Mouse (Mus musculus) midbrain, embryonic 15.5 days (tissue): Measurements from ENCODE around the gene Zbtb7b. TPM values are rescaled to one million over a fixed set of nuclear protein-coding genes. Genes with fewer than 3 reads are reported as not detected.

ENCODE experiments used
- ATAC-seq: fragments of 200-750 bp; cut with Nextera tagmentation; replicated peaks from 2 replicates; pipeline ENCODE4 v1.8.0; 2017; ENCODE audit warnings: moderate TSS enrichment
- H3K27ac ChIP-seq: fragments of 300-500 bp; sonication (generic); 2 replicates; pipeline ENCODE4 v1.5.1; 2015; ENCODE audit warnings: mild to moderate bottlenecking, inconsistent platforms
- H3K27me3 ChIP-seq: fragments of 300-500 bp; sonication (generic); replicated peaks from 2 replicates; pipeline ENCODE4 v1.6.1; 2015; ENCODE audit warnings: inconsistent platforms
- H3K36me3 ChIP-seq: fragments of 300-500 bp; sonication (generic); replicated peaks from 2 replicates; pipeline ENCODE4 v1.6.1; 2015; ENCODE audit warnings: inconsistent platforms
- H3K4me1 ChIP-seq: fragments of 300-500 bp; sonication (generic); 2 replicates; pipeline ENCODE4 v1.6.1; 2015; ENCODE audit warnings: inconsistent platforms
- H3K4me2 ChIP-seq: fragments of 300-500 bp; sonication (generic); 2 replicates; pipeline ENCODE4 v1.6.1; 2015; ENCODE audit warnings: inconsistent platforms, mild to moderate bottlenecking, moderate library complexity
- H3K4me3 ChIP-seq: fragments of 300-500 bp; sonication (generic); 2 replicates; pipeline ENCODE4 v1.5.1; 2015; ENCODE audit warnings: mild to moderate bottlenecking, inconsistent platforms
- H3K9ac ChIP-seq: fragments of 300-500 bp; sonication (generic); 2 replicates; pipeline ENCODE4 v1.6.1; 2015; ENCODE audit warnings: mild to moderate bottlenecking, inconsistent platforms
- H3K9me3 ChIP-seq: fragments of 300-500 bp; sonication (generic); 2 replicates; pipeline ENCODE4 v1.6.1; 2016; ENCODE audit warnings: inconsistent platforms
- WGBS: fragments of 180-500 bp; shearing (Covaris S2); methylation state at CpG from one replicate; pipeline ENCODE4 v1.1.7; 2015; ENCODE audit warnings: mixed read lengths; 5-methylcytosine and 5-hydroxymethylcytosine counted together
- polyA plus RNA-seq: library from polyadenylated mRNA; unstranded; fragments of >200 nt; fragmentation: Nextera tagmentation; extraction: Ambion mirVana; gene quantifications from 2 replicates; pipeline ENCODE4 v1.2.1, GENCODE M21; 2015

The Zbtb7b gene
- polyA plus RNA-seq, 1 experiment from 2014 or later: 0.59 TPM

- Histone ChIP-seq H3K27ac (no peak overlapping the region), H3K4me2 (no peak overlapping the region), H3K27me3 (no peaks in the 10 kb centered on the region), H3K4me3 (no peak overlapping the region), H3K36me3 (no peaks in the 10 kb centered on the region), H3K4me1 (peaks cover 7% of the 10 kb centered on the region), H3K9me3 (no peaks in the 10 kb centered on the region), H3K9ac (no peak overlapping the region)
- 46% methylated on average over 5 of the region's 5 CpGs for WGBS
- ATAC-seq: no peak
These were observed 20.9 kb downstream of the Zbtb7b start for GRCm38 (mm10) chr3:89373581-89374231.

GRCm38 (mm10) chr3:89367338-89367737 is 27.2 kb downstream of the Zbtb7b start:
- no peaks in the 10 kb centered on the region for H3K36me3 ChIP-seq
- 71% methylated on average over 11 of the region's 11 CpGs for WGBS
- no peaks in the 10 kb centered on the region for H3K27me3 ChIP-seq
- H3K4me1 ChIP-seq: no peaks in the 10 kb centered on the region
- no peak overlapping the region for H3K4me2 ChIP-seq
- H3K4me3 ChIP-seq: no peak overlapping the region
- no peaks in the 10 kb centered on the region for H3K9me3 ChIP-seq
- ATAC-seq: no peak
- no peak overlapping the region for H3K27ac ChIP-seq
- no peak overlapping the region for H3K9ac ChIP-seq

GRCm38 (mm10) chr3:89365486-89366414 is 28.8 kb downstream of the Zbtb7b start:
- Histone ChIP-seq H3K4me1 (no peaks in the 10 kb centered on the region), H3K9ac (no peak overlapping the region), H3K27ac (no peak overlapping the region), H3K4me2 (no peak overlapping the region), H3K9me3 (no peaks in the 10 kb centered on the region), H3K36me3 (no peaks in the 10 kb centered on the region), H3K27me3 (no peaks in the 10 kb centered on the region), H3K4me3 (no peak overlapping the region)
- WGBS: 76% methylated on average over 20 of the region's 20 CpGs
- no peak for ATAC-seq

GRCm38 (mm10) chr3:89365153-89365485 is 29.5 kb downstream of the Zbtb7b start, which contains the start of gene Dcst1:
Gene Dcst1 (minus strand): TSS chr3:89365253.
- no peak for ATAC-seq
- H3K27ac ChIP-seq: no peak within 1 kb of the TSS
- no peak within 1 kb of the TSS for H3K4me3 ChIP-seq
- no peaks in the 10 kb centered on the region for H3K9me3 ChIP-seq
- H3K4me2 ChIP-seq: no peak within 1 kb of the TSS
- H3K36me3 ChIP-seq: no peaks in the 10 kb centered on the region
- H3K9ac ChIP-seq: no peak within 1 kb of the TSS
- 82% methylated on average over 11 of the region's 11 CpGs for WGBS
- no peaks in the 10 kb centered on the region for H3K4me1 ChIP-seq
- no peaks in the 10 kb centered on the region for H3K27me3 ChIP-seq

- Histone ChIP-seq H3K9me3 (no peaks in the 10 kb centered on the region), H3K4me2 (no peak overlapping the region), H3K27ac (no peak overlapping the region), H3K4me1 (no peaks in the 10 kb centered on the region), H3K27me3 (no peaks in the 10 kb centered on the region), H3K9ac (no peak overlapping the region), H3K36me3 (no peaks in the 10 kb centered on the region), H3K4me3 (no peak overlapping the region)
- no peak for ATAC-seq
- 40% methylated on average over 8 of the region's 8 CpGs for WGBS
These were observed 29.9 kb downstream of the Zbtb7b start for GRCm38 (mm10) chr3:89364631-89365030.

GRCm38 (mm10) chr3:89361675-89362074 is 32.9 kb downstream of the Zbtb7b start, which contains the start of gene Dcst2:
Gene Dcst2 (plus strand): TSS chr3:89361975.
- no peak for ATAC-seq
- no peak within 1 kb of the TSS for H3K27ac ChIP-seq
- H3K9ac ChIP-seq: no peak within 1 kb of the TSS
- H3K9me3 ChIP-seq: no peaks in the 10 kb centered on the region
- WGBS: 83% methylated on average over 7 of the region's 7 CpGs
- H3K4me2 ChIP-seq: no peak within 1 kb of the TSS
- no peaks in the 10 kb centered on the region for H3K36me3 ChIP-seq
- no peak within 1 kb of the TSS for H3K4me3 ChIP-seq
- H3K27me3 ChIP-seq: no peaks in the 10 kb centered on the region
- H3K4me1 ChIP-seq: no peaks in the 10 kb centered on the region

GRCm38 (mm10) chr3:89360237-89360636 is 34.3 kb downstream of the Zbtb7b start:
- Histone ChIP-seq H3K4me1 (no peaks in the 10 kb centered on the region), H3K27me3 (no peaks in the 10 kb centered on the region), H3K36me3 (no peaks in the 10 kb centered on the region), H3K4me2 (no peak overlapping the region), H3K4me3 (no peak overlapping the region), H3K27ac (no peak overlapping the region), H3K9ac (no peak overlapping the region), H3K9me3 (no peaks in the 10 kb centered on the region)
- ATAC-seq: no peak
- 68% methylated on average over 3 of the region's 3 CpGs for WGBS

- 64% methylated on average over 6 of the region's 6 CpGs for WGBS
- Histone ChIP-seq H3K4me2 (no peak overlapping the region), H3K9ac (no peak overlapping the region), H3K4me3 (no peak overlapping the region), H3K27ac (no peak overlapping the region), H3K36me3 (no peaks in the 10 kb centered on the region), H3K9me3 (no peaks in the 10 kb centered on the region), H3K27me3 (no peaks in the 10 kb centered on the region), H3K4me1 (0 out of 2 replicates have a peak, but pooled peaks cover 3% of the 10 kb centered on the region)
- no peak for ATAC-seq
These were observed 34.9 kb downstream of the Zbtb7b start for GRCm38 (mm10) chr3:89359630-89360029.

GRCm38 (mm10) chr3:89356029-89356428 is 38.5 kb downstream of the Zbtb7b start:
- no peak for ATAC-seq
- WGBS: 69% methylated on average over 9 of the region's 9 CpGs
- Histone ChIP-seq H3K36me3 (no peaks in the 10 kb centered on the region), H3K27ac (no peak overlapping the region), H3K4me1 (0 out of 2 replicates have a peak, but pooled peaks cover 3% of the 10 kb centered on the region), H3K4me2 (no peak overlapping the region), H3K9me3 (no peaks in the 10 kb centered on the region), H3K9ac (no peak overlapping the region), H3K4me3 (no peak overlapping the region), H3K27me3 (no peaks in the 10 kb centered on the region)

GRCm38 (mm10) chr3:89355512-89355902 is 39.1 kb downstream of the Zbtb7b start:
- Histone ChIP-seq H3K36me3 (no peaks in the 10 kb centered on the region), H3K9me3 (no peaks in the 10 kb centered on the region), H3K27me3 (no peaks in the 10 kb centered on the region), H3K4me2 (no peak overlapping the region), H3K27ac (no peak overlapping the region), H3K9ac (no peak overlapping the region), H3K4me3 (no peak overlapping the region), H3K4me1 (peaks cover 7% of the 10 kb centered on the region)
- WGBS: 80% methylated on average over 6 of the region's 6 CpGs
- no peak for ATAC-seq

GRCm38 (mm10) chr3:89354816-89355511 is 39.6 kb downstream of the Zbtb7b start:
- Histone ChIP-seq H3K4me2 (no peak overlapping the region), H3K4me3 (no peak overlapping the region), H3K4me1 (peaks cover 11% of the 10 kb centered on the region), H3K36me3 (no peaks in the 10 kb centered on the region), H3K27ac (no peak overlapping the region), H3K27me3 (no peaks in the 10 kb centered on the region), H3K9me3 (no peaks in the 10 kb centered on the region), H3K9ac (no peak overlapping the region)
- WGBS: 19% methylated on average over 5 of the region's 5 CpGs
- no peak for ATAC-seq

GRCm38 (mm10) chr3:89351271-89351670 is 43.3 kb downstream of the Zbtb7b start:
- ATAC-seq: no peak
- 82% methylated on average over 5 of the region's 5 CpGs for WGBS
- Histone ChIP-seq H3K36me3 (no peaks in the 10 kb centered on the region), H3K4me3 (no peak overlapping the region), H3K9me3 (no peaks in the 10 kb centered on the region), H3K4me2 (no peak overlapping the region), H3K27me3 (peaks cover 8% of the 10 kb centered on the region; the same call in 1 of the 2 replicates), H3K9ac (no peak overlapping the region), H3K27ac (no peak overlapping the region), H3K4me1 (peaks cover 20% of the 10 kb centered on the region)
